Mouse (Mus musculus) limb, embryonic 12.5 days (tissue): ENCODE data around the gene Tenm3. TPM values are rescaled to one million over a fixed set of nuclear protein-coding genes. Genes with fewer than 3 reads are reported as not detected.

Experiments used
- ATAC-seq: fragments of 200-750 bp; cut with Nextera tagmentation; 2 replicates; pipeline ENCODE4 v1.8.0; 2017; ENCODE audit warnings: low read depth, moderate TSS enrichment; ENCODE audit not compliant: insufficient number of reproducible peaks, insufficient read depth, low FRiP score, low TSS enrichment
- H3K27ac ChIP-seq: fragments of 300-500 bp; sonication (generic); 2 replicates; pipeline ENCODE4 v1.5.1; 2016; ENCODE audit warnings: mild to moderate bottlenecking, moderate library complexity
- H3K27me3 ChIP-seq: fragments of 300-500 bp; sonication (generic); 2 replicates; pipeline ENCODE4 v1.6.1; 2016; ENCODE audit warnings: mild to moderate bottlenecking, moderate library complexity
- H3K36me3 ChIP-seq: fragments of 300-500 bp; sonication (generic); 2 replicates; pipeline ENCODE4 v1.6.1; 2016; ENCODE audit warnings: mild to moderate bottlenecking, moderate library complexity
- H3K4me1 ChIP-seq: fragments of 300-500 bp; sonication (generic); replicated peaks from 2 replicates; pipeline ENCODE4 v1.6.1; 2016
- H3K4me2 ChIP-seq: fragments of 300-500 bp; sonication (generic); 2 replicates; pipeline ENCODE4 v1.6.1; 2016; ENCODE audit warnings: mild to moderate bottlenecking, moderate library complexity
- H3K4me3 ChIP-seq: fragments of 300-500 bp; sonication (generic); replicated peaks from 2 replicates; pipeline ENCODE4 v1.5.1; 2016; ENCODE audit warnings: mild to moderate bottlenecking
- H3K9ac ChIP-seq: fragments of 300-500 bp; sonication (generic); replicated peaks from 2 replicates; pipeline ENCODE4 v1.6.1; 2016; ENCODE audit warnings: mild to moderate bottlenecking, moderate library complexity
- H3K9me3 ChIP-seq: fragments of 300-500 bp; sonication (generic); 2 replicates; pipeline ENCODE4 v1.6.1; 2016; ENCODE audit warnings: mild to moderate bottlenecking, moderate library complexity
- whole genome bisulfite sequencing: fragments of 180-500 bp; shearing (Covaris S2); methylation state at CpG from one replicate; pipeline ENCODE4 v1.1.7; 2016; 5-methylcytosine and 5-hydroxymethylcytosine counted together
- polyA plus RNA-seq: library from polyadenylated mRNA; unstranded; fragments of >200 nt; fragmentation: Nextera tagmentation; extraction: Ambion mirVana; gene quantifications from 2 replicates; pipeline ENCODE4 v1.2.1, GENCODE M21; 2016

Tenm3 gene
- polyA plus RNA-seq, 1 experiment from 2014 or later = 47.1 TPM

- ATAC-seq = no peak
- Histone ChIP-seq H3K36me3 (peaks cover 6% of the 10 kb centered on the region), H3K4me2 (peak overlapping the region; percentile 63), H3K27me3 (no peaks in the 10 kb centered on the region), H3K9me3 (no peaks in the 10 kb centered on the region), H3K4me3 (no peak overlapping the region), H3K9ac (no peak overlapping the region), H3K27ac (no peak overlapping the region), H3K4me1 (peaks cover 18% of the 10 kb centered on the region; the same call in 1 of the 2 replicates)
- 32% methylated on average over 2 of the region's 2 CpGs for WGBS
Observed at GRCm38 (mm10) chr8:48552306-48552705, 291.4 kb downstream of the Tenm3 start.

- Histone ChIP-seq H3K4me3 (no peak overlapping the region), H3K9ac (no peak overlapping the region), H3K27me3 (no peaks in the 10 kb centered on the region), H3K9me3 (no peaks in the 10 kb centered on the region), H3K4me1 (peaks cover 18% of the 10 kb centered on the region; the same call in 1 of the 2 replicates), H3K4me2 (peak overlapping the region; percentile 15; the same call in 1 of the 2 replicates), H3K36me3 (peaks cover 11% of the 10 kb centered on the region), H3K27ac (no peak overlapping the region)
- WGBS = 70% methylated on average over 5 of the region's 5 CpGs
- no peak for ATAC-seq
Observed at GRCm38 (mm10) chr8:48551370-48551769, 292.4 kb downstream of the Tenm3 start.

DNA sequence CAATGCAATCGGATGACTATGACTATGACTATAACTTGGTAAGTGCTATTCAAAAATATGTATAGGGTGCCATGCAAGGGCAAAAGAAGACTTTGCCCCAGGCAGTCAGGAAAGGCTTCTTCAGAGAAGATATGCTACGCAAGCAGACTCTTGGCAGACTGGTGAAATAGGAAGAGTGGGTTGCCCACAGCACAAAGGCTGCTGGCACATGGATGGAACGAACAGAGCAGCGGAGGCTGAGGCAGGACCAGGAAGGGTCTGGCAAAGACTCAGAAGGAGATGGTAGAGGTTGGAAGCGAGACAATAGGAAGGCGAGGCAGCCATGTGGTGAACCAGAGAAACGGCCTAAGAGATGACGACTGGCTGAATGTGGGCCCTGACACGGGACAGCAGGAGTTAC, 294.8 kb downstream of the Tenm3 start:
- Histone ChIP-seq H3K4me2 (no peak overlapping the region), H3K4me3 (no peak overlapping the region), H3K27ac (no peak overlapping the region), H3K9ac (no peak overlapping the region), H3K4me1 (peaks cover 18% of the 10 kb centered on the region; the same call in 1 of the 2 replicates), H3K27me3 (no peaks in the 10 kb centered on the region), H3K36me3 (peaks cover 11% of the 10 kb centered on the region), H3K9me3 (no peaks in the 10 kb centered on the region)
- no peak for ATAC-seq
- 91% methylated on average over 9 of the region's 9 CpGs for WGBS

- H3K36me3 ChIP-seq = peaks cover 17% of the 10 kb centered on the region
- no peaks in the 10 kb centered on the region for H3K9me3 ChIP-seq
- no peak overlapping the region for H3K4me2 ChIP-seq
- peaks cover 18% of the 10 kb centered on the region for H3K4me1 ChIP-seq
- no peak overlapping the region for H3K27ac ChIP-seq
- no peak overlapping the region for H3K9ac ChIP-seq
- H3K4me3 ChIP-seq = no peak overlapping the region
- H3K27me3 ChIP-seq = no peaks in the 10 kb centered on the region
- ATAC-seq = no peak
- WGBS = 89% methylated on average over 5 of the region's 5 CpGs
Observed at GRCm38 (mm10) chr8:48545631-48546030, 298.1 kb downstream of the Tenm3 start.

DNA sequence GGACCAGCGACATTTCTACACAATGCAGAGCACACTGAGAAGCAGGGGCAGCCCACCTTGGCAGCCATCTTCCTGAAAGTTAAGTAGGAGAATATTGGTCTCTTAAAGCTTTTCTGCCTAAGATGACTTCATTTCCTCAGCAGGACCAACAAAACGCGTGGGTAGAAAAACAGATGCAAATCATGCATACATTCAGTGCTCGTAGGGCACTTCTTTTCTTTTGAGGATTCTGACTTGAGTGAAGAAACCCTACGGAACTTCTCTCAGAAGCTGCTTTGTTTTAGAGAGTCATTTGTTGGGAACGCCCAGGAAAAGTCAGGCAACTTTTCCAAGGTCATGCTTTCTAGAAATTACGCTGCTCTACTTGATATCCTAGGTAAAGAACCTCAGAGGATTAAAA, 298.9 kb downstream of the Tenm3 start:
- 88% methylated on average over 7 of the region's 7 CpGs for whole genome bisulfite sequencing
- H3K27ac ChIP-seq = no peak overlapping the region
- H3K9ac ChIP-seq = no peak overlapping the region
- ATAC-seq = no peak
- peaks cover 17% of the 10 kb centered on the region for H3K4me1 ChIP-seq
- no peaks in the 10 kb centered on the region for H3K9me3 ChIP-seq
- no peak overlapping the region for H3K4me2 ChIP-seq
- H3K4me3 ChIP-seq = no peak overlapping the region
- H3K36me3 ChIP-seq = peaks cover 17% of the 10 kb centered on the region
- H3K27me3 ChIP-seq = no peaks in the 10 kb centered on the region

DNA sequence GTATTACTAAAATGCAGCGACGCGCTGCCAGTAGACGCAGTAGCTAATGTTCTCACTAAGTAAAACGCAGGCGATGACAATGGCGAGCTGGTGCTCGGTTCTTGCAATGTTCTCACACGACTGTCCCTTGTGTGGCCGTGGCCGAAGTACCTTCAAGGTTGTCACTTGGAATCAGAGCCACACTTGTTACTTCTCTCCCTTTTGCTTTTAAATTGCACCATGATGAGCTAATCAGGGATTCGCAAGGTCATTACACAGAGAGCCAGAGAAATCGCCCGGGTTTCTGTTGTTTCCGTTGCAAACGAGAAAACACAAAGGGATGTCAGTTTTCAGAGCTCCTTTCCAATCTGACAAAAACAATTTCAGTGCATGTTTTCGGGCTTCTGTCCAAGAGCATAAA, 301.6 kb downstream of the Tenm3 start:
- Histone ChIP-seq H3K4me1 (peaks cover 15% of the 10 kb centered on the region), H3K9ac (no peak overlapping the region), H3K27ac (no peak overlapping the region), H3K9me3 (no peaks in the 10 kb centered on the region), H3K4me2 (no peak overlapping the region), H3K27me3 (no peaks in the 10 kb centered on the region), H3K4me3 (no peak overlapping the region), H3K36me3 (peaks cover 9% of the 10 kb centered on the region; the same call in 1 of the 2 replicates)
- no peak for ATAC-seq
- WGBS = 92% methylated on average over 17 of the region's 17 CpGs

GRCm38 (mm10) chr8:48540894-48541293, 302.9 kb downstream of the Tenm3 start:
- no peak for ATAC-seq
- Histone ChIP-seq H3K9me3 (no peaks in the 10 kb centered on the region), H3K4me2 (no peak overlapping the region), H3K9ac (no peak overlapping the region), H3K4me1 (peaks cover 15% of the 10 kb centered on the region), H3K27me3 (no peaks in the 10 kb centered on the region), H3K27ac (no peak overlapping the region), H3K4me3 (no peak overlapping the region), H3K36me3 (peaks cover 6% of the 10 kb centered on the region; the same call in 1 of the 2 replicates)
- WGBS = 62% methylated on average over 8 of the region's 8 CpGs

GRCm38 (mm10) chr8:48535833-48536232, 307.9 kb downstream of the Tenm3 start:
- Histone ChIP-seq H3K4me2 (no peak overlapping the region), H3K9me3 (no peaks in the 10 kb centered on the region), H3K27me3 (no peaks in the 10 kb centered on the region), H3K4me1 (peaks cover 8% of the 10 kb centered on the region), H3K36me3 (peaks cover 5% of the 10 kb centered on the region; the same call in 1 of the 2 replicates), H3K4me3 (no peak overlapping the region), H3K9ac (no peak overlapping the region), H3K27ac (no peak overlapping the region)
- WGBS = 92% methylated on average over 3 of the region's 3 CpGs
- no peak for ATAC-seq

DNA sequence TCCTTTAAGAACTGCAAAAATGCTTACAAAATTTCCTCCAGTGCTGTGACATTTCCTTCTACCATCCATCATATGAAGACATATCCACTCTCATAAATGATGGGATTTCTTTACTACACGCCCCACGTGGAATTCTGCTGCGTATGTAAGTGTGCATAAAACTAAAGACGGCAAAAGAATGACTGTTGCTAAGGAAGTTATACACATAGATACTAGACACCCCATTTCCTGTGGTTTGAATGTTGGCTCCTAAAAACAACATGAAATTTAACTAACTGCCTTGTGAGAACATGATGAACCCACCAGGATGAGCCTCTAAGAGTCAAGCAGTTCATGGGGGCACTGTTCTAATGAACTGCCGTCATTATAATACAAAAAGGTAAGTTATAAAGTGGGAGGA, 312.0 kb downstream of the Tenm3 start:
- Histone ChIP-seq H3K4me3 (no peak overlapping the region), H3K4me1 (no peaks in the 10 kb centered on the region; the same call in 1 of the 2 replicates), H3K27ac (no peak overlapping the region), H3K4me2 (no peak overlapping the region), H3K9ac (no peak overlapping the region), H3K27me3 (no peaks in the 10 kb centered on the region), H3K36me3 (peaks cover 4% of the 10 kb centered on the region; the same call in 1 of the 2 replicates), H3K9me3 (no peaks in the 10 kb centered on the region)
- 92% methylated on average over 5 of the region's 5 CpGs for WGBS
- no peak for ATAC-seq

- Histone ChIP-seq H3K4me2 (no peak overlapping the region), H3K27ac (no peak overlapping the region), H3K4me3 (no peak overlapping the region), H3K36me3 (peaks cover 4% of the 10 kb centered on the region; the same call in 1 of the 2 replicates), H3K27me3 (no peaks in the 10 kb centered on the region), H3K4me1 (no peaks in the 10 kb centered on the region; the same call in 1 of the 2 replicates), H3K9ac (no peak overlapping the region), H3K9me3 (no peaks in the 10 kb centered on the region)
- 86% methylated on average over 11 of the region's 11 CpGs for WGBS
- ATAC-seq = no peak
Observed at GRCm38 (mm10) chr8:48530916-48531570, 312.7 kb downstream of the Tenm3 start.

DNA sequence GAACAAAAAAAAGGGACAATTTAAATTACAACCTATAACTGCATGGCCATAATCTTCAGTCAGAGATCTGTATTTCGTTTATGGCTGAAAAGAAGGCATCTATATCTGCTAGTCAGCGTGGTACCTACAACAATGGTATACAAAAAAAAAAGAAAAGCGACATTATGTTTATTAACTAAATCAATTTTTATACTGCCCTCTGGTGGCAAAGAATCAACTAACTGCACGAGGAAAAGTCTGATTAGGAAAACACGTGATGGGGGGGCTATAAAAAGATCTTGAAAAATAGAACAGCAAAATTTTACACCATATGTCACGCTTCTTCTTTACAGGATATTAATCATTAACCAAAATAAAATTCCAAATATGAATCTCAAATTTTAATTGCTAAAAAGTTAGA, 316.3 kb downstream of the Tenm3 start:
- H3K4me2 ChIP-seq = no peak overlapping the region
- H3K9ac ChIP-seq = no peak overlapping the region
- H3K27ac ChIP-seq = no peak overlapping the region
- no peaks in the 10 kb centered on the region for H3K27me3 ChIP-seq
- no peaks in the 10 kb centered on the region for H3K9me3 ChIP-seq
- 47% methylated on average over 6 of the region's 6 CpGs for WGBS
- peaks cover 6% of the 10 kb centered on the region for H3K4me1 ChIP-seq
- H3K36me3 ChIP-seq = no peaks in the 10 kb centered on the region
- H3K4me3 ChIP-seq = no peak overlapping the region
- ATAC-seq = no peak
